Mouse (Mus musculus) testis, postnatal 14 days (tissue): ENCODE measurements around the gene Ntn3.

Experiments used
- DNase-seq: peaks from one replicate; pipeline ENCODE4 v3.0.0; 2021; ENCODE audit warnings: low spot score

Ntn3 gene

DNA sequence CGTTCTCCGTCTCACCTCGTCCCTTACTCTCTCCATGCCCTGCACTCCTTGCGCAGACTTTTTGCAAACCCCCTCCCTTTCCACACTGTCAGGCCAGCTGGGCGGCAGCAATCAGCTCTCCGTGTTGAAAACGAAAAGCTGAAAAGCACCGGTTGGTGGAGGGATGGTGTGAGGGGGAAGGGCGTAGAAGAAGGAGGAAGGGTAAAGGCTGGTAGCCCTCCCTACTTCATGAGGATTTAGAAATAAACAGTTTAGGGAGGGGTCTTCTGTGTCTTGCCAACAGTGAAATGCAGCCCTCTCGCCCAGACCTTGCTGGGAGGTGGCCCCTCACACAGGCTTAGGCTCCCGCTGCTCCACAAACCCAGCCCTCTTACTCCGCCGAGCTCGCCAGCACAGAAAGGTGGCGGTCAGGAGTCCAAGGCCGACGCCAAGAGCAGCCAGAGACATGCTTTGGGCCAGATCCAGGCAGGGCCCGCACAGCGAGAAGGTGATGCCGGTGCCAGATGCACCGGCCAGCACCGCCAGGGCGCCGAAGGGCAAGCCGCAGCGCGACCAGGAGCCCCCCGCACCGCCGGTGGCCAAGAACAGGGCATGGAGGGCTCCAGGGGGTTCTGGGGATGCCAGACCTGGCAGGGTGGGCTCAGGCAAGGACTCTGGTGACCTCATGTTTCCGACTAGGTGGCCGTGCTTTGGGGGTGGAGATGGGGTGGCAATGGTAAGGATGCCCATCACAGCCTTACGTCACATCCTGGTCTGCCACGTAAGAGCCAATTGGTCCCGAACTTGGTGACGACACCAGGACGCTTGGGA lies 2.5 kb upstream of the Ntn3 start:
- DNase-seq = no peak

DNA sequence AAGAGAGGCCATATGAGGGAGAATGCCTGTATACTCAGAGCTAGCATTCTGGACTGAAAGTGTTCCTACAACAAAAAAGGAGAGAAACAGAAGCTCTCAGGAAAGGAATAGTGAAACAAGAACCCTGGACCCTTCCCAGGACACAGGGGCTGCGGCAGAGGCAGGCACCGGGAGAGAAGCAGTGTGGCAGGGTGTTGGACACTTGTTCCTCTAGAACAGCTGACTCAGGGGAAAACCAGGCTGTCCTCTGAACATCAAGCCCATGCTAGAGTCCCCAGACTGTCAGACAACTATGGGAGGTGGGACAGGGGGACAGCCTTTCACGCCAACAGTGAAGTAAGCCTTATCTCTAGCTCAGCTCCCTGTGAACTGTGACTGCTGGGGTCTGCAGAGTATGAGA lies 1.3 kb upstream of the Ntn3 start:
- no peak for DNase-seq

DNA sequence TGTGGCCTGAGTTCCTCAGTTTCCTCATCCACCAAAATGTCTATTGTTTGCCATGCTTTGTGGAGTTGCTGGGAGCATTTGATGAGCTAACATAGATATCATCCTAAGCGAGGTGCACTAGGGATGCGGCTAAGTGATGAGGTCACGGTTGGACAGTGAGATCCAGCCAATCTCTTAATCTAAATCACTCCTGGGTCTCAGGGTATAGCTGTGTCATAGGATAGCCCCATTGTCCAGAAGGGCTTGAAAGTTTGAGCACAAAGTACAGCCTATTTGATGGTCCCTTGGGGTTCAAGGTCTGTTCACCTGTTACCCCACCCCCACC lies 547 bp upstream of the Ntn3 start:
- DNase-seq = no peak

DNA sequence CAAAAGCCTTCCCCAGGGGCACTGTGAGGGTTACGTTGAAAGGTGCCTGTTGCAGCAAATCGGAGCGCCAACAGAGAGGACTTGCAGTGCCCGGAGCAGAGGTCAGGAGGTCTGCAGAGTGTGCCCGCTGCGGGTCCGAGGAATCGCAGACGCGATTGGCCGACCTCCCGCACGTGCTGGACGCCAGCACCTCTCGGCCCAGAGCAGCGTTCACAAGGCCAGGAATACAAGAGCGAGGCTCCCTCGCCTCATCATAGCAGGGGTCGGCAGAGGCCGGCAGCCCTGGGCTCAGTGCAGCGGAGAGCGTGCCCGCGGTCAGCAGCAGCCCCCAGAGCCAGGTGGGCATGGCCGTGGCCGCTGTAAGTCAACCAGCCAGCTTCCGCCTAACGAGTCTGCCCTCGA lies 689 bp downstream of the Ntn3 start:
- peak; percentile 48 for DNase-seq

DNA sequence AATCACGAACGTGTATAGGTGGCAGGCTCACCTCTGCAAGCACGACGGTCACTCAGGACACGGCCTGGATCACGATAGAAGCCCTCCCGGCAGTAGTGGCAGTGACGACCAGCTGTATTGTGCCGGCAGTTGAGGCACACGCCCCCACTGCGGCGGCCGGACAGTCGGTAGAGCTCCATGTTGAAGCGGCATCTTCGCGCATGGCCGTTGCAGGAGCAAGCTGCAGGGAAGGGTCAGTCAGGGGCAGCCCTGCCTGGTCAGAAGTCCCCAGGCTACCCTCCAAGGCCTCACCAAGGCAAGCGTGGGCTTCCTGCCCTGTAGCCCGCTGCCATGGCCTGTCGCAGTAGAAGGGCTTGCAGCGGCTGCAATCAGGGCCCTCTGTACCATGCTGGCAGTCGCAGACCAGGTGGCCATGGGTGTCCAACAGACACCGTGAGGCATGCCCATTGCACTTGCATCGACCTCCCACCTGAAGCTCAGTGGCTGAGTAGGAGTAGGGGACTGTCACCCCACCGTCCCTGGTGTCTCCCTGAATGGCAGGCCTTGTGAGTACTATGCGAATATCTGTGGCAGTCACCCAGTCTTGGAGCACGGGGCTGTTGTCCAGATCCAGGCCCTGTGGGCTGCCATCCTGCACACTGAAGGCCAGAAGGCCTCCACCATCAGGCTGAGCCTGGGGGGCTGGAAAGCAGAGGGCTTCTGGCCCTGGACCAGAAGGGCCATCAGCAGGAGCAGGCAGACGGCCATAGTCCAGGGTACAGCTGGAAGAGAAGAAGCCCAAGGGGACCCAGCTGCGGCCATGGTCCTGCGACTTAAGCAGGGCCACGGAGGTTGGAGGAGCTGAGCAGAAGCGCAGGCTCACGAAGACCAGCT lies 1.3 kb downstream of the Ntn3 start:
- no peak for DNase-seq

DNA sequence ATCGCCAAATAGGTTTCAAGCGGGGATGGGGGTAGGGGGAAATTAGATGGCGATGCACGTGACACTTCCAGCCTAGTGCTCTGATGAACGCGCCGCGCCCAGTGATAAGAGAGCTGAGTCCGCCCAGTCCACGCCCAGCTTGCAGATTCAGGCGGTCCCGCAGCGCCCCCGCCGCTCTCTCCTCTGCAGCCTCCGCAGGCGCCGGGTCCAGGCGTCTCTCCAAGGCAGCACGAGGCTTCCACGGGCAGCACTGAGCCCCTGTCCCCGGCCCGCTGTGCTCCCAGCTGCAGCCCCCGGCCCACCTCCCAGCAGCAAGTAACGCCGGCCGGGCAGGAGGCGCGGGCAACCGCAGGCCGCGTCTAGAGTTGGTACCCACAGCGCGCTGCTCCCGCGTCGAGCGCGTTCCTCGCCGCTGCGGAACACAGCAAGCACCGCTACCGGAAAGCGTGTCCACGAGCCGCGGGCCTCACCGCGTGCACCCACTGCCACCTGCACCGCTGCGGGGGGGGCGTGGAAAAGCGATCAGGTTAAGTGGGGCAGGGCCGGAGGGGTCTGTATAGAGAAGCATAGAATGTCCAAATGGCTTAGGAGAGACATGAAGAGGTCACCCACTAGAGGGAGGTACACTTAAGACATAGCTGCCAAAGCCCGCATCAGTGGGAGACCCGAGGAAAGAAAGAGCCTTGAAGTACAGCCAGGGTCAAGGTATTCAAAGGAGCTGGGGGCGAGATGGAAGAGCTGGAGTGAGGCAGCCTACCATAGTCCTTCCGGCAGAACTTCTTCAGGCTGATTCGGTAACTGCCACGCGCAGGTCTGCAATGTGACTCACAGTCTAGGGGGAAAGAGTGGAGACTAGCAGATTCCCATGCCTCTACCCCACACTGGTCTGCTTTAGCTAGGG lies 2.6 kb downstream of the Ntn3 start:
- peak; percentile 64 for DNase-seq

DNA sequence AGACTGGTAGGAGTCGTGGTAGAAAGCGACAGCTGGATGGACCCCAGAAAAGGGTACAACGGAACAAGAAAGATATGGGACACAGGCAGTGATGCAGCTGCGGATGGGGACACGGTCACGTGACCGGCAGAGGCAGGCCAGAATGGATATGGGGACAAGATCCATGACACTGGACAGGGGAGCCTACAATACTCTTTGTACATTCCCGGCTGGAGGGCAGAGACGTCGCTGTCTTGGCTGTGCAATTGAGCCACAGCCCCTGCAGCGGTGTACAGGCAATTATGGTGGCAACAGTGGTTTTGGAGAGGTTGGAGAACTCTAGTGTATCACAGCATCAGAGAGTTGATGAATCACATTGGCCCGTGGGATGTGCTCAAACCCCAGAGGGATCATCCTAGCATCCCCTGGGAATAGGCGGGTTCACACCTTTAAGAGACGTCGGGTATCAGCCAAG lies 3.4 kb downstream of the Ntn3 start:
- peak; percentile 43 for DNase-seq

DNA sequence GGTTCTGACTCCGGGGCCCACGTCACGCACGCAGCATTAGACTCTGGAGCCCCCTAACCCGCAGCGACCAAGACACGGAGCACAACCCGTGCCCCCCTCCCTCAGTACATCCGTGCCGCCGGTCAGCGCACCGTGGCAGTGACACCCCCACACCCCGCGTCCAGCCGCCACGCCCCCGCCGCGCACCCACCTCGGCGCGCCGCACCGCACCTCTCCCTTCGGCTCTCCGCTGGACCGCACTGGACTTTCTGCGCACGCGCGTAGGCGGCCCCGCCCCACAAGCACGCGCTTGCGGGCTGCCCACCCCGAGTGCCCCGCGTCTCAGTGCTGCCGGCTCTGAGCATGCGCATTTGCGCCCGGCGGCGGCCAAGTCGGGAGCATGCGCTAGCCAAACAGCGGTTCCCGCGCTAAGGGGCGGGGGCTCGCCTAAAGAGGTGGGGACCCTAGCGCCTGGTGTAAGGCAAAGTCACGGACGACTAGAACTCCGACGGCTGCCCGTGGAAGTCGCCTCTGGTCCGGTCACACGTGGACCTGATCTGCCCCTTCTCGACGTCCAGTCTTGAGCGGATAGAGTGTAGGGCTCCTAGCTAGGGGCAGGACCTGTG lies 3.9 kb downstream of the Ntn3 start, which contains the start of gene Tbc1d24:
Tbc1d24 (minus strand) TSS at position 279 of the 605 bp plus-strand sequence.
- DNase-seq = peak; percentile 94

DNA sequence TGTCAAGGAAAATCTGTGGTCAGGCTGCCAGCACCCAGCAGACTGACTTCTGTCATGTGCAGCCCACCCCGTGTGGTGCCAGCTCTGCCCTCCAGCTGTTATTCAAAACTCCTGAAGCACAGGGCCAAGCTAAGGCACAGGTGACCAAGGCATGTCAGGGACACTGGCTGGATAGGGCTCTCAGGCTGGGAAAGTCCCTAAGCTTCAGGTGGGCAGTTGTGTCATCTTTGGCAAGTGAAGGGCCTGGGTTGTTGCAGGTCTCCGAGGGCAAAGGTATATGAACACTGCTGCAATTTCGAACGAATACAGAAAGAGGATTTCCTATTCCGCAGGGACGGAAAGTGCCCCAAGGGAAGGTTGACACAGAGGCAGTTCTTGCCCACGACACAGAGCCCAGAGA lies 4.5 kb downstream of the Ntn3 start:
- DNase-seq = no peak

DNA sequence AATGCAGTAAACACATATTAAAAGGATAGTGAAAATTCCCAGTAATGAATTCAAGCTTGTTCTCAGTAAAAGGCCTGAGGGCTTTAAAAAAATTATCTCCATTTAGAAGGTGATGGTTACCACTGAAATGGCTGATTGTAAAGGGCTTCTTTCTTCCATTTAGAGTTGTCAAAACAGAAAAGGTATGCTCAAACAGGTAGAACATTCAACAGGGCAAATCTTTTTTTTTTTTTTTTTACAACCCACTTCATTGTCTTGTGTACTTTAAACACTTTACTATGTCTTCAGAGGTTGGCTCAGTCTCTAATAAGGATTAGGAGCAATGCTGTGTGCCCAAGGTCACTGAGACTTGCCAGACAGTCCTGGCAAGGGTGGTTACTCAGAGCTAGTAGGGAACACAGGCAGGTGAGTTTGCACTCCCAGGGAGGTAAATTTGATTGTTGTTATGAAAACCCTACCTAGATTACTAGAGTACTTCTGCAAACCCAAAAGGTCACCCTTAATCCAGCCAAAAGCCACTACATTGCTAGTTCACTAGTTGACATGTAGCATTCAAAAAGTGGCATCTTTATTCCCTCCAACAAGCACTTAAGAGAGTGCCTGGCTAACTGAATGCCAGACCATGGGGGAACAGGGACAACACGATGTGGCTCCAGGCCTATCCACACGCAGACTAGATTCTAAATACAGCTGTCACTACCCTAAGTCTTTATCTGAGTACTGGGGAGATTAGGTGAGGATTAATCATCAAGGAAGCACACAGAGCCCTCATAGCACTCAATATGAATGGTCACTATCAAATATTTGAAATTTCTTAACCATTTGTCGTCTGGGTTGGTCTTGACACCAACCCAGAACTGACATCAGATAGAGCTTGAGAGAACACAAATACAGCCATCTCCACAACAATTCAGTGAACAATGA lies 5.5 kb downstream of the Ntn3 start:
- DNase-seq = no peak

DNA sequence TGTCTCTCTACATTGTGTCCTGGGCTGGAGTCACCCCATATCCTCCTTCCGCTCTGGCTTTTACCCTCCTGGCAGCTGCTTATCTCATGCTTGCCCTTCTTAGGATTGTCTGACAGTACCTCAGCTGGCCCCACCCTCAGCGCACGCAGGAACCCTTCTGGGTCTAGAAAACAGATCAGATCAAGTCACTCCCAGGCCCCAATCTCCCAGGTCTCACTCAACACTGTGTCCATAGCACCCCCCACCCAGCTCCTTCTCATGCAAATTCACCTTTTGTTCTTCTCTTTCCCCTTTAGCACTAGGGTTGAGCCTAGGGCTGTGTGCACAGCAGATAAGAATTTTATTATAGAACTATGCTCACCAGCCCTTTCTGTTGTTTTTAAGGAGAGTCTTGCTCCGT lies 6.3 kb downstream of the Ntn3 start:
- DNase-seq = no peak

DNA sequence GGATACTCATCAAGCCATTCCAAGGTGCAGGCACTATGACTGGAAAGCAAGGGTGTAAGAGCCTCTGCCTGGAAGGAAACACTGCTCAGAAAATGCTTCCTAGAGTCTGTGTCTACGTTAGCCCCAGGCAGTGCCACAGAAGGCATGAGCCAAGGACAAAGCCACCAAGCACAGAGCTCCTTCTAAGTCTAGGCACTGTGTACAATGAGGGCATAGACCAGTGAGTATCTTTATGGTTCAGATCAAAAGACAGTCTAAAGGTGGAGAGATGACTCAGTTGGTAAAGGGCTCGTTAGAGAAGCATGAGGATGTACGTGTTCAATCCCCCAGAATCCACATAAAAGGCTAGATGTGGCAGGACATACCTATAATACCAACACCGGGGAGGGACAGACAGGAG lies 8.2 kb downstream of the Ntn3 start:
- DNase-seq = no peak

DNA sequence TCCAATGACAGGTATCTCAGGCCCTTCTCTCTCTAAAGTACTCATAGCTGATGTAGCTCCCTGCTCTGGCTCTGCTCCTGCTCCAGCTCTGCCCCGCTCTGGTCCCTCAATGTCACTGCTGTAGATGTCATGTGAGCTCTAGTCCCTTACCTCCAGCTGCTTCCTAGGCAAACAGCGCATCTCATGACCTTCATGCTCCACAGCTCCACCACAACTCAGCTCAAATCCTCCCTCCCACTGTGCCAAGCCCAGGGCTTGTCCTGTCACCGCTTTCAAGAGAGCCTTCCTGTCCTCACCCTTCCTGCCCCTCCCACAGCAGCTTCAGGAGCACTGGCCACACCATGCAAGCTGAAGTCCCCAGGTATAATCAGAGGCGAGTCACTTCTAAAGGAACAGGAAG lies 9.6 kb downstream of the Ntn3 start:
- DNase-seq = no peak

DNA sequence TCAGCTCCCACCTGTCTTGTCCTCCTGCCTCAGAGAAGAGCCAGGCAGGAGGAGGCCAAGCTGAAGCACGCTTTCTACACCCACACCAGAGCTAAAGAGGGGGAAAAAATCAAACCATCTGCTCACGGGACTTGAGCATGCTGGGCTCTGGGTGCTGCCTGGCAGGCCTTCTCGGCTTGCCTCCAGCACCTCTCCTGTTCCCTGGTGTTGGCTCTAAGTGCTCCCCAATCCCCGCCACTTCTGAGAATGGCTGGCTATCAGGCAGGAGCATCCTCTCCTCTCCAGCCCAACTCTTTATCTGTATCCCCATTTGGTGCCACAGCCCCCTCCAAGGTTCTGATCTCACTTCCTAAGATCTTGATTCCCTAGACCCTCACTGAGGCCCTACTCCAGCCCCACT lies 10.1 kb downstream of the Ntn3 start:
- no peak for DNase-seq

DNA sequence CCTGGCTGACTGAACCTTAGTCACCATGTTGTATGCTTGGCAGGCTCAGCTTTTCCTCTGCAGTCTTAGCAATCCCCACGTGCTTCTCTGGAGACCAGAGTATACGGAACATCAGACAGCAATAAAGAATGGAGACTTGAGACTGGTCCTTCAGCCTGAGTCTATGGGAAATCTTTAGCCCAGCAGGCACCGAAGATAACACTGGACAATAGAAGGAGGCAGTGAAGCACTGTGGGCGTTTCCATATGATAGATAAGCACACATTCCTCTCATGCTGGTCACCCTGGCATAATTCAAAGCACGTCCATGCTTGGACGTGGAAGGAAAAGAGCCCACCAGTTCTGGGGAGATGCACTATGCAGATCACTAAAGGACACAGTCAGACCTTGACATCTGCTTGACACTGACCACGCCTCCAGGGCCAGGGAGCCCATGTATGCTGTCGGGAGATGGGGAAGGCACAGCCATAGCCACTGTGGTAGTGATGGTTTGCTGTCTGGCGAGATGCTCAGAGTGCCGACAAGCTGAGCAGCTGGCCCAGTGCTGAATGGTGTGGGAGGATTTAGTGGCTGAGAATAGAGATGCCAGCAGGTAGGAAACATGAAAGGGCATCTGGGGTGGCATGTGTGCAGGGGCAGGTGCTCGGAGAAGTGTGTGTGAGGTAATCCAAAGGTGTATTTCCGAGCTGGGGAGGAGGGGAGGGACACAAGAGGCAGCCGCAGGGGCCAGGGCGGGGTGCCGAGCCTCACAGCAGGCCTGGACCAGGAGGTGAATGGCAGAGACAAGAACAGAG lies 12.1 kb downstream of the Ntn3 start:
- DNase-seq = no peak

DNA sequence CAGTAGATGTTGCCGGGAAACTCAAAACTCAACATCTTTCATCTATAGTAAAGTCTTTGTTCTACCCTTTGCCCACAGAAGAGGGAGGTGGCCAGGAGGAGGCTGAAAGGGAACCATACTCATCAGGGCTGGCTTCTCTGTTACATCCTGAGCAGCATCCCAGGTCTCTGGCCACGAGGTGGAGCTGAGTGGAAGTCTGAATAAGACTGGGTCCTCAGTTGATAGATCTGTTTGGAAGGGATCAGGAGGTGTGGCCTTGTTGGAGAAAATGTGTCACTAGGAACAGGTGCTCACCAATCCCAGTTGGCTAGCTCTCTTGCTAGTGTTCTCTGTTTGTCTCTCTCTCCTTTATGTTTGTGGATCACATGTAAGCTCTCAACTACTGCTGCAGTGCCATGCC lies 14.0 kb downstream of the Ntn3 start:
- DNase-seq = no peak

DNA sequence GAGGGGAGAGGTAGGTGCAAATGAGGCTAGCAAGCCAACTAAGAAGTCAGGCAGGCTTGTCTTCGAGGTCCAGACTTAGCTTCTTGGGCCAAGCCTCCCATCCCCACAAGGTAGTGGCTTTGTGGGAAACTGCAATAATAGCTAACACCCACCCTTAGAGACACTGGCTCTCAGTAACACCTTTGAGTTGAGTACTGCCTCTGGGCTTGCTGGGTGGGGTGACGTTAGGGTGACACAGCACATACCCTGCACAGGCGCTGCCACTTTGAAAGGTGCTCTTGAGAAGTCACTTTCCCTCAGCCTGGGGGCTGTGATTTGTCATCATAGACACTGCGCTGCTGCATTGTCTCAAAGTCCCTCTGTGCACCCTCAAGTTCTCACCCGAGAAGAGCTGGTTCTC lies 15.6 kb downstream of the Ntn3 start:
- no peak for DNase-seq

DNA sequence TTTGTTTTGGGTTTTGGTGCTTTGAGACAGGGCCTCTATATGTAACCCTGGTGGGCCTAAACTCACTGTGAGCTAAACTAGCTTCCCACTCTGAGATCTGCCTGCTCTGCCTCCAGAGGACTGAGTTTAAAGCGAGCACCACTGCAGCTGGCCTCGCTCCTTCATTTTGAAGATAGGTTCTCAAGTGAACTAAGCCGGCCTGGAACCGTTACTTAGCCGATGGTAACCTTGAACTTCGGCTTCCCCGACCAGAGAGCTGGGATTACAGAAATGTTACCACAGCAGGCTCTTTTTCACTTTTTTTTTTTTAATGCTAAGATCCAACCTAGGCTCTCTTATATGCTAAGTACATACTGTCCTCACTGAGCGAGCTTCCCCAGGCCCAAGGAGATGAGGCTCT lies 16.1 kb downstream of the Ntn3 start:
- no peak for DNase-seq

DNA sequence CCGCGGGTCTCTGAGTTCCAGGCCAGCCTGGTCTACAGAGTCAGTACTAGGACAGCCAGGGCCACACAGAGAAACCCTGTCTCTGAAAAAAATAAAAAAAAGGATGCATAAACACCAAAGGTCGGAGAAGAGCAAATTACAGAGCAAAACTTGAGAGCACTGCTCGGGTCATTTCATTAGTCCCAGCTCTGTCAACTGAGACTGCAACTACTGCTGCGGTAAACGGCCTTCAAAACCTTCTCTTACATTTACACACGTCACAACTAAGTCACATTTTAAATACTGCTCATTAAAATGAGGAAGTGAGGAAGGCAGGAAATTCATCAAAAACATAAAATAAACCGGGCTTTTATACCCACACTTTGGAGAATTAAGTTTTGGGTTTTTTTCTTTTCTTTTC lies 16.5 kb downstream of the Ntn3 start:
- no peak for DNase-seq

DNA sequence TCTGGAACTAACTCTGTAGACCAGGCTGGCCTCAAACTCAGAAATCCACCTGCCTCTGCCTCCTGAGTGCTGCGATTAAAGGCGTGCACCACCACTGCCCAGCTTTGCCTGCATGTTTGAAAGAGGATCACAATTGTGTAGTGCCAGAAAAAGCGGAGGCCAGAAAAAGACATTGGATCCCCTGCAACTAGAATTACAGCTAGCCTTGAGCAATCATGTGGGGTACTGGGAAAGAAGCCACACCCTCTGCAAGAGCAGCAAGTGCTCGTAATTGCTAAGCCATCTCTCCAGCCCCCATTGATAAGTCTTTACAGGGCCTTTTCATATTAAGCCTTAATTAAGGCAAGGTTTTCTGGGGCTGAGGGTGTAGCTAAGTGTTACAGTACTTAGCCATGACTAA lies 17.9 kb downstream of the Ntn3 start:
- no peak for DNase-seq
